Mouse (Mus musculus) MEL (cell line): ENCODE results near the gene Usp50. TPM values are rescaled to one million over a fixed set of nuclear protein-coding genes. Genes with fewer than 3 reads are reported as not detected.

Experiments
- DNase-seq: peaks from one replicate; pipeline ENCODE4 v3.0.0; 2011; ENCODE audit warnings: low read depth, low spot score
- H3K27ac ChIP-seq: 2 replicates; pipeline ENCODE4 v1.5.1; 2012; ENCODE audit warnings: low read depth, mild to moderate bottlenecking, control low read depth, low read length, moderate library complexity; ENCODE audit not compliant: control insufficient read depth
- H3K27me3 ChIP-seq, 2 experiments: fragments of 150-350 bp in 1 of 2; sonication (generic) in 1 of 2; 2 replicates each; pipeline ENCODE4 v1.6.1; 2012; ENCODE audit warnings: low read length in 2 of 2, mild to moderate bottlenecking in 2 of 2, improper control_type of control experiment in 1 of 2, moderate library complexity in 1 of 2; ENCODE audit not compliant: insufficient read depth in 2 of 2, control insufficient read depth in 1 of 2
- H3K36me3 ChIP-seq, 2 experiments: 2 replicates each; pipeline ENCODE4 v1.6.1; 2012 to 2014; ENCODE audit warnings: low read length in 2 of 2, improper control_type of control experiment in 1 of 2, inconsistent platforms in 1 of 2, mild to moderate bottlenecking in 1 of 2; ENCODE audit not compliant: insufficient read depth in 2 of 2, control insufficient read depth in 1 of 2
- H3K4me1 ChIP-seq, 2 experiments: fragments of 150-350 bp in 1 of 2; sonication (generic) in 1 of 2; 2 replicates each; pipeline ENCODE4 v1.6.1; 2012; ENCODE audit warnings: low read length in 2 of 2, improper control_type of control experiment in 1 of 2, mild to moderate bottlenecking in 1 of 2; ENCODE audit not compliant: insufficient read depth in 2 of 2, control insufficient read depth in 1 of 2
- H3K4me3 ChIP-seq, 2 experiments: fragments of 150-350 bp in 1 of 2; sonication (generic) in 1 of 2; 2 replicates each; pipeline ENCODE4 v1.5.1; 2012; ENCODE audit warnings: low read depth in 2 of 2, low read length in 2 of 2, mild to moderate bottlenecking in 2 of 2, moderate library complexity in 2 of 2, control low read depth in 1 of 2, improper control_type of control experiment in 1 of 2; ENCODE audit not compliant: control insufficient read depth in 1 of 2, insufficient read depth in 1 of 2
- H3K79me2 ChIP-seq: 2 replicates; pipeline ENCODE4 v1.6.1; 2012; ENCODE audit warnings: mild to moderate bottlenecking, low read length, moderate library complexity; ENCODE audit not compliant: control insufficient read depth, poor library complexity, insufficient read depth
- H3K9ac ChIP-seq: 2 replicates; pipeline ENCODE4 v1.6.1; 2012; ENCODE audit warnings: low read depth, mild to moderate bottlenecking, control low read depth, low read length, moderate library complexity; ENCODE audit not compliant: control insufficient read depth, poor library complexity, severe bottlenecking
- H3K9me3 ChIP-seq: fragments of 150-350 bp; sonication (generic); replicated peaks from 2 replicates; pipeline ENCODE4 v1.6.1; 2012; ENCODE audit warnings: mild to moderate bottlenecking, low read length, improper control_type of control experiment, moderate library complexity; ENCODE audit not compliant: insufficient read depth
- BHLHE40 ChIP-seq: IDR thresholded peaks from 2 replicates; pipeline ENCODE4 v1.6.1; 2012; ENCODE audit warnings: low read depth, mild to moderate bottlenecking, inconsistent platforms, low read length, improper control_type of control experiment, borderline replicate concordance
- CTCF ChIP-seq, 3 experiments: IDR thresholded peaks in 2 of 3; conservative IDR thresholded peaks in 1 of 3; 2 replicates each; pipeline ENCODE4 v1.5.1; 2011 to 2012; ENCODE audit warnings: low read length in 3 of 3, low read depth in 2 of 3, mild to moderate bottlenecking in 2 of 3, improper control_type of control experiment in 1 of 3, inconsistent platforms in 1 of 3, mixed read lengths in 1 of 3, moderate library complexity in 1 of 3; ENCODE audit not compliant: control insufficient read depth in 1 of 3, insufficient read depth in 1 of 3, poor library complexity in 1 of 3, severe bottlenecking in 1 of 3
- EP300 ChIP-seq, 2 experiments: IDR thresholded peaks; 2 replicates each; pipeline ENCODE4 v1.6.1; 2011; ENCODE audit warnings: improper control_type of control experiment in 2 of 2, low read length in 2 of 2, low read depth in 1 of 2, mild to moderate bottlenecking in 1 of 2
- ETS1 ChIP-seq: IDR thresholded peaks from 2 replicates; pipeline ENCODE4 v1.6.1; 2012; ENCODE audit warnings: low read depth, mild to moderate bottlenecking, inconsistent platforms, low read length, improper control_type of control experiment, moderate library complexity
- GABPA ChIP-seq: IDR thresholded peaks from 2 replicates; pipeline ENCODE4 v1.6.1; 2012; ENCODE audit warnings: low read depth, mild to moderate bottlenecking, inconsistent platforms, low read length, improper control_type of control experiment, moderate library complexity
- GATA1 ChIP-seq: IDR thresholded peaks from 2 replicates; pipeline ENCODE4 v1.6.1; 2011; ENCODE audit warnings: low read depth, low read length, improper control_type of control experiment
- HCFC1 ChIP-seq: IDR thresholded peaks from 2 replicates; pipeline ENCODE4 v1.6.1; 2012; ENCODE audit warnings: low read depth, mild to moderate bottlenecking, inconsistent platforms, low read length, improper control_type of control experiment, moderate library complexity
- JUND ChIP-seq: IDR thresholded peaks from 2 replicates; pipeline ENCODE4 v1.6.1; 2011; ENCODE audit warnings: low read depth, mild to moderate bottlenecking, improper control_type of control experiment, low read length
- KAT2A ChIP-seq: conservative IDR thresholded peaks from 2 replicates; pipeline ENCODE4 v1.6.1; 2012; ENCODE audit warnings: low read depth, low read length, improper control_type of control experiment, inconsistent platforms
- MAFK ChIP-seq: IDR thresholded peaks from 2 replicates; pipeline ENCODE4 v1.6.1; 2011; ENCODE audit warnings: low read depth, mild to moderate bottlenecking, low read length, improper control_type of control experiment, borderline replicate concordance
- MEF2A ChIP-seq: IDR thresholded peaks from 2 replicates; pipeline ENCODE4 v1.6.1; 2014; ENCODE audit warnings: low read depth, mild to moderate bottlenecking, inconsistent platforms, low read length, improper control_type of control experiment; ENCODE audit not compliant: poor library complexity, insufficient replicate concordance, severe bottlenecking; ENCODE audit errors: extremely low read depth
- MXI1 ChIP-seq: IDR thresholded peaks from 2 replicates; pipeline ENCODE4 v1.6.1; 2011; ENCODE audit warnings: mild to moderate bottlenecking, low read depth, low read length, improper control_type of control experiment
- MYB ChIP-seq: IDR thresholded peaks from 2 replicates; pipeline ENCODE4 v1.6.1; 2011; ENCODE audit warnings: mild to moderate bottlenecking, low read depth, low read length, improper control_type of control experiment
- MYC ChIP-seq: IDR thresholded peaks from 2 replicates; pipeline ENCODE4 v1.6.1; 2011; ENCODE audit warnings: low read depth, mild to moderate bottlenecking, low read length, improper control_type of control experiment, moderate library complexity
- NELFE ChIP-seq: IDR thresholded peaks from 2 replicates; pipeline ENCODE4 v1.6.1; 2011; ENCODE audit warnings: low read depth, low read length, improper control_type of control experiment
- POLR2AphosphoS2 ChIP-seq: IDR thresholded peaks from 2 replicates; pipeline ENCODE4 v1.6.1; 2011; ENCODE audit warnings: low read length, improper control_type of control experiment
- POLR2AphosphoS5 ChIP-seq: IDR thresholded peaks from 2 replicates; pipeline ENCODE4 v1.6.1; 2012; ENCODE audit warnings: low read depth, borderline replicate concordance, mild to moderate bottlenecking, inconsistent platforms, low read length, moderate library complexity, mixed read lengths
- RAD21 ChIP-seq: IDR thresholded peaks from 2 replicates; pipeline ENCODE4 v1.6.1; 2011; ENCODE audit warnings: mild to moderate bottlenecking, low read depth, low read length, improper control_type of control experiment
- RCOR1 ChIP-seq: IDR thresholded peaks from 2 replicates; pipeline ENCODE4 v1.6.1; 2012; ENCODE audit warnings: low read depth, mild to moderate bottlenecking, inconsistent platforms, low read length, improper control_type of control experiment
- SMC3 ChIP-seq: IDR thresholded peaks from 2 replicates; pipeline ENCODE4 v1.6.1; 2011; ENCODE audit warnings: low read depth, low read length, improper control_type of control experiment
- TBP ChIP-seq: IDR thresholded peaks from 2 replicates; pipeline ENCODE4 v1.8.0; 2011; ENCODE audit warnings: low read depth, low read length, improper control_type of control experiment
- ZKSCAN1 ChIP-seq: IDR thresholded peaks from 2 replicates; pipeline ENCODE4 v1.6.1; 2012; ENCODE audit warnings: low read depth, mild to moderate bottlenecking, inconsistent platforms, low read length, improper control_type of control experiment, moderate library complexity
- ZNF384 ChIP-seq: IDR thresholded peaks from 2 replicates; pipeline ENCODE4 v1.6.1; 2012; ENCODE audit warnings: low read depth, mild to moderate bottlenecking, inconsistent platforms, low read length, improper control_type of control experiment
- polyA plus RNA-seq, 2 experiments: library from polyadenylated mRNA; stranded (reverse) in 1 of 2; unstranded in 1 of 2; fragments of >175 nt in 1 of 2; fragments of >200 nt in 1 of 2; gene quantifications; 2 replicates each; pipeline versions ENCODE4 v1.2.1 to v1.2.4; 2012; ENCODE audit warnings: low replicate concordance in 2 of 2, low read depth in 1 of 2; ENCODE audit not compliant: insufficient read length in 2 of 2, insufficient read depth in 1 of 2, missing spikeins in 1 of 2
- total RNA-seq: library from RNA; depleted of rRNA; stranded (reverse); fragments of 300-350 nt; gene quantifications from 2 replicates; pipeline ENCODE4 v1.2.3, GENCODE M21; 2012

Gene Usp50
- total and polyA plus RNA-seq, 3 experiments: 0.28 to 1.0 TPM; not detected in 1

GRCm38 (mm10) chr2:126730502-126730901 is 52.8 kb downstream of the Usp50 start:
- Histone ChIP-seq H3K36me3 (peaks cover 0 to 9% of the 10 kb centered on the region in 2 experiments; a peak in 2 of 4 replicates), H3K79me2 (no peaks in the 10 kb centered on the region), H3K27me3 (no peaks in the 10 kb centered on the region), H3K9ac (no peak overlapping the region), H3K9me3 (no peaks in the 10 kb centered on the region), H3K4me1 (no peaks in the 10 kb centered on the region), H3K27ac (no peak overlapping the region), H3K4me3 (no peak overlapping the region)
- DNase-seq: no peak
- TF ChIP-seq TBP: no peak
- no peak for TF ChIP-seq EP300 (IDR thresholded peaks at IDR 0.05; ENCODE audit: low read depth in 1 of 2, low read length in 2 of 2)
- TF ChIP-seq RCOR1: no peak
- no peak for TF ChIP-seq ZNF384
- no peak for TF ChIP-seq MYB
- TF ChIP-seq MXI1: no peak
- no peak for TF ChIP-seq CTCF (IDR thresholded peaks at IDR 0.05 in 2 of 3, conservative IDR thresholded peaks at IDR 0.05 in 1 of 3; ENCODE audit: control insufficient read depth in 1 of 3, insufficient read depth in 1 of 3, low read depth in 2 of 3, low read length in 3 of 3, poor library complexity in 1 of 3, severe bottlenecking in 1 of 3)
- no peak for TF ChIP-seq GATA1
- TF ChIP-seq MEF2A: no peak
- no peak for TF ChIP-seq MYC
- no peak for TF ChIP-seq JUND
- TF ChIP-seq BHLHE40: no peak
- no peak for TF ChIP-seq POLR2AphosphoS2
- no peak for TF ChIP-seq RAD21
- TF ChIP-seq MAFK: no peak

- H3K9me3 ChIP-seq: no peaks in the 10 kb centered on the region
- DNase-seq: no peak
- peaks cover 0 to 9% of the 10 kb centered on the region in 2 experiments; a peak in 2 of 4 replicates for H3K36me3 ChIP-seq
- no peaks in the 10 kb centered on the region for H3K4me1 ChIP-seq
- TF ChIP-seq NELFE (no peak), ZKSCAN1 (no peak), GABPA (no peak), ZNF384 (no peak), MYB (no peak), POLR2AphosphoS5 (no peak), MXI1 (no peak), RCOR1 (no peak), KAT2A (no peak), SMC3 (no peak), ETS1 (no peak), HCFC1 (no peak)
- no peak overlapping the region for H3K4me3 ChIP-seq
- no peaks in the 10 kb centered on the region for H3K27me3 ChIP-seq
- no peak overlapping the region for H3K9ac ChIP-seq
- H3K79me2 ChIP-seq: no peaks in the 10 kb centered on the region
- no peak overlapping the region for H3K27ac ChIP-seq
These were observed 54.1 kb downstream of the Usp50 start for GRCm38 (mm10) chr2:126729207-126729606.
